Mouse (Mus musculus) embryo, embryonic 10 days (tissue): ENCODE results near the gene Trak2.
"Not testable (repeated sequence)": the region's sequence is repeated elsewhere in the genome, so short reads cannot be mapped to it uniquely, and the experiment has no call there.

Experiments used
- DNase-seq: peaks from one replicate; pipeline ENCODE4 v3.0.0-alpha.2; 2015; ENCODE audit warnings: low spot score

The Trak2 gene

DNA sequence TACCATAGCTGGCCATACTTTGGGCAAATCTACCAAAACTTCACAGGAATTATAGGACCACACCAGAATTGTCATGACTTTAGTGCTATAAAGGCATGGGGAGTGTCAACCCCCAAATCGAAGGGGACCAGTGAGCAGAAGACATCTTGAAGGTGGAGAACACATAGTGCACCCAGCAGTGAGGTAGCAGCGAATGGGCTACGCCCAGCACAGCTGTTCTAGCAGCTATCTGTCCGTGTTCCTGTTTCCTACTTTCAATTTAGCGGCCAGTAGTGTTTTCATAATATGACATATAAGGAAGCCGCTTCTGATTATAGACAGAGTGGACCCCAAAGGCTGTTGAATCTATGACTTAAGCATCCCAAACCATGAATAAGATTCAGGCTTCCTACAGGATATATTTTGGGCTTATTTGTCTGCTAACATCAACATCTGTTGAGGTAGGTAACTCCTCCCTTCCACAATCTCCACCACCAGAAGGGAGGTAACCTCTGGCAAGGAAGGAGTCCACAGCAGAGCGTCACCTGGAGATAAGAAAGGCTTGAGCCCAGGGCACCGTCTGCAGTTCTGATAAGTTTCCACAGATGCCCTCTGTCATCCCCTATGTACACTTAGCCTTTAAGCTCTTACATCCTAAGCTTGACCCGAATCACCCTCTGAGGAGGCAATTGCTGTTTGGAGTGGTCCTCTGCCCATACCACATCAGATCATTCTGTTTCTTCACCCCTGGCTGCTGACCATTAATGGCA, 19.4 kb downstream of the Trak2 start:
- DNase-seq = no peak

DNA sequence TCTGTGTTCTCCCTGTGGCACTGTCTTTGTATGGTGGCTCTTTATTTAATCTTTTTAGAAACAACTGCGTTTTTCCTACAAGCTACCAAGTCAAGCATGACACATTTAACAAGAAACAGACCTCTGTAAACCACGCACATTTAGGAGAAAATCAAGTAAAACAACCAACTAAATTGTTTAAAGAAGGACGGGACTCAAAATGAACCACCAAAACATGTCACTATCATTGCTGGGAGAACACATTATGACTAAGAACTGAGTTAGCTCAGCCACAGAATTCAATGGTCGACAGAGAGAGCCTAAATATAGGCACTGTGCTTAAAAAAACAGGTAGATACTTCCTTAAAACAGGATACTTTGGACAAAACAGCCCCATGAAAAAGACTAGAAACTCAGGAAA, 20.2 kb downstream of the Trak2 start:
- no peak for DNase-seq

- DNase-seq = no peak
Observed at GRCm38 (mm10) chr1:58952526-58952925, 20.7 kb downstream of the Trak2 start.

DNA sequence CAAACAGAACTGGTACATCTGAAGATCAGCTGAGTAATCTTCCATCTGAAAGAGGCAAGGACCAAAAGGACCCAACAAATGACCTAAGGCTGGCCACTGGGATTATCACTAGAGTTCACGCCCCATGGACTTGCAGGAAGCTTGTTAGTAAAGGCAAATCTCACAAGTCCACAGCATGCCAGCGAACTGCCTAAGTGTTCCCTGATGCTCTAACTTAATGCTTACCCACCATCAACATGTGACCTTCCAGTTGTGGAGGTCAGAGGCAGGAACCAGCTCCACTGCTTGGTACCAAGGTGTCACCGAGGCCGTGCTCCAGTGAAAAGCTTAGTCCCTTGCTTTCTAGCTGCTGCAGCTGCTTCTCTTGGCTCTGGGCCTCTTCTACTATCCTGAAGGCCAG, 21.4 kb downstream of the Trak2 start:
- DNase-seq = no peak

GRCm38 (mm10) chr1:58950899-58951648, 22.2 kb downstream of the Trak2 start:
- DNase-seq = peak; percentile 72

DNA sequence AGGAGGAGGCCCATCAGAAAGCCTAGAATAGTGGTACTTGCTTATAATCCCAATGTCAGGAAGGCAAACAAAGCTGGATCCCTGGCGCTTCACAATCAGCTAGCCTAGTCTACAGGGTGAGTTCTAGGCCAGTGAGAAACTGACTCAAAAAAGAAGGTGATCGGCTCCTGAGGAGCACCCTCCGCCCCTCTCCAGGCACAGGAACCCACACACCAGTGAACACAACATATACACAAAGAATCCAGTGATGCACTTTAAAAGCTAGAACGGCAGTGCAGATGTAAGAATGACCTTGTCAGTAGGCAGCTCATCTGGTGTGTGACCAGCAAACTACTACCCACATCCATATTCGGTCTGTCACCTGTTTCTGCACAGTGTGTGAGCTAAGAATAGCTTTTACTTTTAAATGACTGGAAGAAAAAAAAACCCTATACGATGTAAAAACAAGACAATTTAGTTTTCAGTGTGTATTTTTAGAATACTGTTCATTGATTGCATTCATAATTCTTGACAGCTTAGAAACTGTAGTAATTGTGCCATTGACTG, 23.6 kb downstream of the Trak2 start:
- DNase-seq = no peak

DNA sequence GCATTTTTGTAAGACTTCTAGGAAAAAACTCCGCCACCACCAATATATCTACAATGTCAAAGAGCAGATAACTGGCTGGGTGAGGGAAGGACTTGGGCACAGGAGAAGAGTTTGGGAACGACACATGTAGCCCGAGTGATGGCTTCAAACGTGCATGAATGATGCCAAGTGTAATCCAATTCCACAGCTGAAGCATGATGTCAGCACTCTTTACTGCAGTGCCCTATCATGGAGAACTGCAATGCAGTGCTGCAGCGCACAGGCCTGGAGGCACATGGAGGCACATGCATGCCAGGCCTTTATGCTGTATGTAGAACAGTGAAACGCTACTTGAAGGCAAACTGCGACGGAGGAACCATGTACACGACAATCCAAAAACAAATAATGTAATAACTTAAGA, 26.5 kb downstream of the Trak2 start:
- DNase-seq = no peak

GRCm38 (mm10) chr1:58945960-58946670, 27.1 kb downstream of the Trak2 start:
- no peak for DNase-seq

- no peak for DNase-seq
Observed at GRCm38 (mm10) chr1:58945523-58945922, 27.7 kb downstream of the Trak2 start.

DNA sequence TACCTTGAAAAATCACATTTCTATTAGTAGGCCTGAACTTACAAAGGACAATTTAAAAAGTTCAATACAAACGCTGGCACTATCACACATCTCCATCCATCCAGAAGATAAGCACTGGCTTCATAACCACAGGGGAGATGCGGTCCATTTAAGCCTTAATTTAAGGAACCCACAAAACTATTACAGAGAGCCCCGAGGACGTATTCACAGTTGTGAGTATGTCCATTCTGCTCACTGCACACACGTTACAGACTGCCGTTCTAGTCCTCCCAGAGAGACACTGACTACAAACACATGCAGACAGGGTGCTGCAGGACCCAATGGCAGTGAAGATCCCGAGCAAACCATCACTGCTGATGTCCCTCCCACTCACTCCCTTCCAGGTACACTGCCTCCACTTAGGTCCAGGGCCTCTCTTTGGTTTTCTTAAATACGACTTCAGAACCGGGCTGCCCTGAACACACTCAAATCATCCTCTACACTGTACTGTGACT, 35.6 kb downstream of the Trak2 start:
- no peak for DNase-seq

DNA sequence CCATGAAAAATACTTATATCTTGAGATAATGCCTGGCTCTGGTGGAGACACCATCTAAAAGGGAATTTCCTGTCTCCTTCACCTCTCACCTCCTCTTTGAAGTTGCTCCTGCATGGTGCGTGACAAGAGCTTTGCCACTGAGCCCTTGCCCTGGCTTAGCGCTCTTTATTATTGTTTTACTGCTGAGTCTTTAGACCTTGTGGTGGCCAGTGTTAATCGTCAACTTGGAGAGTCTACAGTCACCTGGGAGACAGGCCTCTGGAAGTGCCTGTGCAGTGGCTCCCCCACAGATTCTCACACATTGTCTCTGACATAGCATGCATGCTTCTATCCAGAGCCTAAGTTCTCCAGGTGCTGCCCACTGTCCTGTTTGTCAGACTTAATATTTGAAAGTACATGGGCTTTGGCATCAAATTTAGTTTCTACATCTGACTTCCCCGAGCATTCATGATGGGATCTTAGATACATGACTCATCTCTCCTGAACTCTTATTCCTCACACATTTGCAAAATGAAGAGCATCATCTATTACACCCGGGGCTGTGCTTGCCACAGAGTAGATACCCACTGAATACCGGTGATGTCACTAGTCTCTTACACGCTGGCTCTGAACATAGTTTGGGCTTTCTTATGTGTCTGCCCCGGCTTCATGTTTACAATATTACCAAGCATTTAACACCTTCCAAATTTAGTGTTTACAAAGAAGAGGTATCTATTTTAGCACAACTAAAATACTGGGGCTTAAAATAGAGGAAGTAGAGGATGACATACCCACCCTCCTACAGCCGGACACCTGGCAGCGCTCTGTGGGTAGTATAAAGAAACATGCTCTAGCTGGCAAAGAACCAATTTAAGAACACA, 36.3 kb downstream of the Trak2 start:
- DNase-seq = no peak

GRCm38 (mm10) chr1:58926664-58927063, 46.6 kb downstream of the Trak2 start:
- no peak for DNase-seq

GRCm38 (mm10) chr1:58917566-58917965, 55.7 kb downstream of the Trak2 start:
- DNase-seq = no peak

- DNase-seq = no peak
Observed at GRCm38 (mm10) chr1:58909636-58910272, 63.5 kb downstream of the Trak2 start.

GRCm38 (mm10) chr1:58903681-58904080, 69.5 kb downstream of the Trak2 start:
- no peak for DNase-seq

- DNase-seq = peak; percentile 55
Observed at GRCm38 (mm10) chr1:58897561-58897960, 75.7 kb downstream of the Trak2 start.

GRCm38 (mm10) chr1:58892386-58892785, 80.8 kb downstream of the Trak2 start:
- not testable (repeated sequence) for DNase-seq

DNA sequence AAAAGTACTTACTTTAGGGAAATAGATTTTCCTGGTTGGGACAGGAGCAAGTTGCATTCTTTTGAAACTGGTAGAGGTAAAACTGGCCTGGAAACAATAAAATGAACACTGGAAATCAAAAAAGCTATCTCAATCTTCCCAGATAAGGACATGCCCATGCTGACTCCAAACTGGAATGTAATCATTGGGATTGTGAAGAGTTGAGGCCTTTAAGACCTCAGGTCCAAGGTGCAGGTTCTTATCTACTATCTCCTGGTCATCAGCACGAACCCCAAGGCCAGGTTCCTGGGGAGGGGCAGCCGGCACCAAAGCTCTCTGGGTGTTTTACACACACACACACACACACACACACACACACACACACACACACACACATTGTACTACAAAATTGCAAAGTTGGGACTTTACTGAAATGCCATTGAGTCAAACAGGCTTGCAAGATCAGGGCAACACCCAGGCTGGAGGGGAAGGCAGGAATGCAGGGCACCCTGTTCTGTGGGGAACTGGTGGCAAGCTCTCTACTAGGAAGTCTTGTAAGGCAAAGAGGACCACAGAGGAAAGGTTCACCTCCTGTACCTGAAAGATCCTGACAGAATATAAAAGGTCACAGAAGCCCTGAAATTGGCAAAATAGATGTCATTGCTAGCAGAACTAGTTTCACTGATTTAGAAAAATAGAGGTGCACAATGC, 81.6 kb downstream of the Trak2 start:
- not testable (repeated sequence) for DNase-seq

- DNase-seq = not testable (repeated sequence)
Observed at GRCm38 (mm10) chr1:58890697-58891290, 82.4 kb downstream of the Trak2 start.
